Mouse (Mus musculus) adrenal gland, postnatal 4 days (tissue): ENCODE data around the gene Olfr859. TPM values are rescaled to one million over a fixed set of nuclear protein-coding genes. Genes with fewer than 3 reads are reported as not detected.
"Not testable (repeated sequence)": the region's sequence is repeated elsewhere in the genome, so short reads cannot be mapped to it uniquely, and the experiment has no call there.

Experiments
- DNase-seq, 2 experiments: peaks; one replicate each; pipeline ENCODE4 v3.0.0; 2021 to 2022; ENCODE audit warnings: low spot score in 2 of 2, mixed read lengths in 2 of 2
- long read RNA-seq, 2 experiments: library from polyadenylated mRNA; stranded (forward); transcript quantifications; one replicate each; pipeline ENCODE4 v2.0.0; 2021
- total RNA-seq, 2 experiments: library from RNA; stranded (reverse); gene quantifications; 2 replicates each; pipeline ENCODE4 v1.2.3; 2021

The Olfr859 gene
- not detected for total RNA-seq
- long read RNA-seq, experiment 1 = 0 reads
- long read RNA-seq, experiment 2 = 0 reads

DNA sequence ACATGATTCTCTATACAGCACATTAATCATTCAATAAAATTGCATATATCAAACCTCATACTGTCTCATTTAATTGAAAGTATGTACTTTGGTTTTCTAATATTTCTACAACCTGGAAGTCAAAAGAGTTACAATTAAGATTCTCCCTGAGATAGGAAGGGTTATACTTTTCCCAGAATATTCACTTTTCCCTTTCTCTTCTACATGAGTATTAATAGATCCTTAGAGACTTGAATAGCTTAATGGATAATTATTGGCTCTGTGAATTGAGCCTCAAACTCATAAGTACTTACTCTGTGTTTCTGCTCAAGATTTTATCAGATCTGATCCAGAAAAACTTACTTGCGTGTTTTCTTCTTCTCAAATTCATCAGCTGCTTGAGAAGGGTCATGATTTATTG, at the start of gene Olfr859:
Gene Olfr859, plus strand, starts transcription at position 301 of the 400 bp plus-strand sequence.
- not testable (repeated sequence) for DNase-seq

DNA sequence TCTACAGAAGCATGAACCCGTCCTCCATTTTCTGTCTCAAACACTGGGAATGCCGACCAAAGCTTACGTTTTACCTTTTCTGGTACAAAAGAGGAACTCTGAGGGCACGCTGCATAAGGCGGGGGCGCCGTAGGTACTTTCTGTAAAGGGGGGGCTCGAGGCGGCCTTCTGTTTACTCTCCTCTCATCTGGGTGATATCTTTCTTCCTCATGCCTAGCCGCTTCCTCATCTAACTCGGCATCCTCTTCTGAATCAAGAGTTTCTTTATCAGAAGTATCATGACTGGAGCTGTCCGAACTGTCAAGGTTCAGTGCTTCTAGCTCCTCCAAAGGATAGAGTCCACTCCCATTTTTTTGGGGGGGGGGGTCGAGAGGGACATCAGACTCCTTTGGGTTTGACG, 35.6 kb upstream of the Olfr859 start:
- DNase-seq = no peak

DNA sequence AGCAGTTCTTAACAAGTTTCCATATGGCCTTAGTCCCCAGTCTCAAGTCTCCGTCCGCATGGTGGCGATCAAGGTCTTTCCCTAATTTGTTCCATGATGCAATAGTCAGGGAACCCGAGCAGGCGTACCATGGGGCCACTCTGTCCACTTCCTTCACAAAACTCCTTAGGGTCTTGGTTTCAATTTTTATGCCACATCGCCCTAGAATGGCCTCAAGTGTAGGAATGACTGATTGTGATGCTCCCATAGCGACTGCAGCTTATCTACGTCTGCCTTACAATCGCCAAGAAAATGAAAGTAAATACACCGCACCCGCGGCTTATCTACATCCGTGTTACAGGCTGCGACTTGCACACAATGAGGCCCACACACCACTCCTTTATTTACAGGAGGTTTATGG, 35.0 kb upstream of the Olfr859 start:
- DNase-seq = no peak

DNA sequence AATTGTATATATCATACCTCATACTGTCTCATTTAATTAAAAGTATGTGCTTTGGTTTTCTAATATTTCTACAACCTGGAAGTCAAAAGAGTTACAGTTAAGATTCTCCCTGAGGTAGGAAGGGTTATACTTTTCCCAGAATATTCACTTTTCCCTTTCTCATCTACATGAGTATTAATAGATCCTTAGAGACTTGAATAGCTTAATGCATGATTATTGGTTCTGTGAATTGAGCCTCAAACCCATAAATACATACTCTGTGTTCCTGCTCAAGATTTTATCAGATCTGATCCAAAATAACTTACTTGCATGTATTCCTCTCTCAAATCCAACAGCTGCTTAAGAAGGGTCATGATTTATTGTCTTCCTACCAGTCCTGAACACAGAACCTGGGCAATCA, 24.7 kb upstream of the Olfr859 start, which contains the start of gene Olfr58:
Gene Olfr58, plus strand, starts transcription at position 301 of the 400 bp plus-strand sequence.
- no peak for DNase-seq

DNA sequence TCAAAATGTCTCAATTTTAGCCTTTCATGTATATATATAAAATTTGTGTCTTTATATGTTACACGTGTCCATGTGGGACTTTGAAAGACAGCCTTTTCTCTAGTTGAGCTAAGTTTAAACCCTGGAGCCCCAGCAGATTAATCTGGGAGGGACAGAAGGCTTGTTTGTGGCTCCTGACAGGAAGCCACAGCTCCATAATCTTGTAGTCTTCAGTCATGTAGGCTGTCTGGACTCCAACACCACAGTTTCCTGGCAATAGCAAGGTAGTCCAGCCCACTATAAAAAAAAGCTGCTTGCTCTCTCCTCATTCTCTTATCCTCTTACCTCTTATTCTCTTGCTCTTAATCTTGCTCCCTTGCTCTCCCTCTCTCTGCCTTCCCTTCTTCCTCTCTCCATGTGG, 1.7 kb upstream of the Olfr859 start:
- DNase-seq = no peak

DNA sequence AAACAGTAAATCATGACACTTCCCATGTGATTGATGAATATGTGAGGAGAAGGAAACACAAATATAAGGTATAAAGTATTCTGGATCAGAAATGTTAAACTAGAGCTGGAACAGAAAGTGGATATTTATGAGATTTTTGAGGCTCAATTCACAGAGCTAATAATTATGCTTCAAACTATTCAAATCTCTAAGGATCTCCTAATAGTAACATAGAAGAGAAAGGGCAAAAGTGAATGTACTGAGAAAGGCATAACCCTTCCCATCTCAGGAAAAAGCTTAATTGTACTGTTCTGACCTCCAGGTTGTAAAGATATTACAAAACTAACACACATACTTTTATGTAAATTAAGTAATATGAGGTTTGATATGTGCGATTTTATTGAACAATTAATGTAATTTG, 44.9 kb downstream of the Olfr859 start, which contains the start of gene Olfr860:
Gene Olfr860, minus strand, starts transcription at position 101 of the 400 bp plus-strand sequence.
- no peak for DNase-seq

Other genes starting within 250 kb of the Olfr859 start
- gene Olfr854, start 237.5 kb upstream of the Olfr859 start, total RNA-seq = not detected
- not detected for gene Olfr855, start 222.3 kb upstream of the Olfr859 start, total RNA-seq
- gene Zfp317, start 182.8 kb upstream of the Olfr859 start, total RNA-seq = 10 to 100 TPM; 21.9 to 25.3 TPM
- gene Olfr857, start 95.5 kb upstream of the Olfr859 start, total RNA-seq = not detected
- gene Olfr58, start 24.6 kb upstream of the Olfr859 start, total RNA-seq = not detected
- not detected for gene Olfr860, start 44.8 kb downstream of the Olfr859 start, total RNA-seq
- gene Olfr862, start 83.1 kb downstream of the Olfr859 start, total RNA-seq = not detected
- gene Olfr77, start 112.0 kb downstream of the Olfr859 start, total RNA-seq = not detected
- not detected for gene Olfr866, start 223.1 kb downstream of the Olfr859 start, total RNA-seq